Mouse (Mus musculus) left cerebral cortex, adult 18-20 months (tissue): ENCODE data around the gene Tshb. TPM values are rescaled to one million over a fixed set of nuclear protein-coding genes. Genes with fewer than 3 reads are reported as not detected.
A peak's percentile ranks its signal among the peaks of the same experiment; 100 is the strongest.

Experiments used
- DNase-seq, 2 experiments: peaks; one replicate each; pipeline ENCODE4 v3.0.0; 2021 to 2022; ENCODE audit warnings: low spot score in 2 of 2, mixed read lengths in 1 of 2
- long read RNA-seq, 2 experiments: library from polyadenylated mRNA; stranded (forward); transcript quantifications; one replicate each; pipeline ENCODE4 v2.0.0; 2021
- total RNA-seq, 2 experiments: library from RNA; stranded (reverse); gene quantifications; 2 replicates each; pipeline ENCODE4 v1.2.3; 2021

Gene Tshb
- not detected for total RNA-seq
- long read RNA-seq, experiment 1: 0 reads
- long read RNA-seq, experiment 2: 0 reads

DNA sequence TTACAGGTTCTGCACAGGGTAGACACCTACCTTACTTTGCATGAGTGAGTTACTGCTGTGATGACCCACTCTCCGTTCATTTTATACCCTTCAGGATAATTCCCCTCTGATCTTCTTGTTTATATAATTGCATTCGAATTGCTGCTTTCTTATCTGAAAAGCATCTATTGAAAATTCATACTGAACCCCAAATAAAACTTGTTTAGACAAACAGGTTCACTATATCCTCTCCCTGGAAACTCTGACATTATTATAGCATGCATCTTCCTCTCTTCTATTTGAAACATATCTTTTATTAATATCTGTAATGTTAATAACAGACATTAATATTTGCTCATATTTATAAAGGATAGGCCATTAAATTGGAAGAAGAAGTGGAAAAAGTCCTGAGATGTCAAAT lies at the start of gene Tshb:
Gene Tshb, minus strand, starts transcription at position 101 of the 400 bp plus-strand sequence.
- DNase-seq: no peak

DNA sequence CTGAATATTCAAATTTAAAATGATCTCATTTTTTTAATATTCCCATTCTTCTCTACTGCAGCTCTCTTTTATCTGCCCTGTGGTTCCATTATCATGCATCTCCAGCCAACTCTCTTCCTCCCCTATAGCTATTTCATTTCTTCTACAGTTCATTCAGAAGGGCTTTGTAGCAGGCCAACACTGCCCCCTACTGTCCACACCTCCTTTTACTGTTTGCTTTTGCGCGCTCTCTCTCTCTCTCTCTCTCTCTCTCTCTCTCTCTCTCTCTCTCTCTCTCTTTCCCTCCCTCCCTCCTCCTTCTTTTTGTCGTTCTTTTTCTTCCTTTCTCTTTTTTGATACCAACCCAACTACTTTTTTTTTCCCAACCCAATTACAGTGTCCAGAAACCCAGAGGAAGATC lies 21.4 kb upstream of the Tshb start:
- peak; percentile 72 to 86 for DNase-seq

DNA sequence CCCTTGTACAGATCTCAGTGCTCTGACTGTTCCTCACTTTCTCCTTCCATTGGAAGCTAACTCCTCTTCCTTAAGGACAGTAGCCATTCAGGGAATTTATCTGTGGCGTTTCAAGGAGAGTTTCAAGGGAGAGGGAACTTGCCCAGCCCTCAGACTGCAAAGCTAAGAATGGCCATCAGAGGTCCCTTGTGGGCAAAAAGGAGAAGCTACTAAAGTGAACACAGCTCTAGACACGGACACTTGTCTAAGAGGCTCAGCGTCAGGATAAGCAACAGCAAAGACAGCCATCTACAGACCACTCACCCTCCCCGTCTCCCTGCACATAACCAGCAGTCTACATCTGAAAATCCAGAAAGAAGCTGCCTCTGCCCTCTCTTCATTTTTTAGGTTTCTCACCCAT lies 4.9 kb upstream of the Tshb start:
- DNase-seq: no peak

DNA sequence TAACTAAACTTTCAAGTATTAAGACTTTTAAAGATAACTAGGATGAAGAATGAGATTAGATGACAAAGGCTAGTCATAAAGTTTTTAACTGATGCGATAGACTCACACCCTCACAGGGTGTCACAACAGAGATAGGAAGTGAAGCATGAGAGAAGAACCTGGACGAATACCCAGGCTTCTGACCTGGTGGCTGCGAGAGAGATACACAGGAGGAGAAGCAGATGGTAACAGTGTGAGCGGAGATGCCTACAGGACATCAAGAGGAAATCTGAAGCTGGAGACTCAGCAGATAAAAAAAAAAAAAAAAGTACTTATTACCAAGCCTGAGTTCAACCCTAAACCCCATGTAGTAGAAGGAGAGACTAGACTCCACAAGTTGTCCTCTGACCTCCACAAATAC lies 9.5 kb downstream of the Tshb start:
- DNase-seq: no peak

DNA sequence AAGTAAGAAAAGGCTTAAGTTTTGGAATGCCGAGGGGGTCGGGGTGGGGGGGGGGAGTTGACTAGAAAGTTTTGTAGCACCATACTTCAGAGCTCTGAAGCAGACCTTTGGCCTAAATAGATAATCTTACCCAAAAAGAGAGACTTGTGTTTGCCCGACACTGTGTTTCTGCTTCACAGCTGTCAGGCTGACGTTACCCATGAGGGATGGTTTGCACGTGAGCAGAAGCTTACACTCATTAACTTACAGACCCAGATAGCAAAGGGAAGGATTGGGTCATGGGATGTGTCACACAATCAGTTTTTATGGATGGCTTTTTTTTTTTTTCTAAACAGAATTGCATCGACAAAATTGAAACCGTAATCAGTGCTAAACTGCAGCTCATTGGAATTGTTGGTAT lies 17.7 kb downstream of the Tshb start:
- DNase-seq: no peak

DNA sequence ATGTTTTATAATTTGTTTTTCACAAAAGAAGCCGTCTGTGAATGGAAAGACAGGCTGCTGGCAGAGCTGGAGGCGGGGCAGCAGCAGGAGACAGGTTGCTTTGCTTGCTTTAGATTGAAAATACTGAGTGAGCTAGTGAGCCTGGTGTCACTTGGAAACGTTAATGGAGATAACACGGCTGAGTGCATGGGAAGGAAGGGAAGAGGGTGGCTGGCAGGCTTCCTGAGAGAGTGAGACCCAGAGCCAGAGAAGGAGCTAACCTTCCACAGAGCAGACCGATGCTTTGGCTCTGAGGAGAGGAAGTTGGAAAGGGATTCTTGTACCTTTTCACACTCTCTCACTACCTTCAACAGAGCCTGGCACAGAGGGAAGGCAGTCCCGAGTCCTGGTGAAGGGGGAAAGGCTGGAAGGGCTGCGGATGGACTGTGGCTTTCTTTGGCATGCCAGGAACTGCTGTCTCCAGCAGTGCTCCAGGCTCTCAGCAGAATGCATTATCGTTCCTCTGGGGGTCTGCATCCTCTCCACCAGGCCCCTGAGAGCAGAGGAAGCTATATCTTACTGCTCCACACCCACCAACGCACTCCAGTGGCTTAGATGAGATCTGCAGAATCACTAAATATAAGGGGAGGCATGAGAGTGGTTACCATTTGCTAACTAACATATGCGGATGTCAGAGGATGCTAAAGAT lies 18.7 kb downstream of the Tshb start:
- no peak for DNase-seq

DNA sequence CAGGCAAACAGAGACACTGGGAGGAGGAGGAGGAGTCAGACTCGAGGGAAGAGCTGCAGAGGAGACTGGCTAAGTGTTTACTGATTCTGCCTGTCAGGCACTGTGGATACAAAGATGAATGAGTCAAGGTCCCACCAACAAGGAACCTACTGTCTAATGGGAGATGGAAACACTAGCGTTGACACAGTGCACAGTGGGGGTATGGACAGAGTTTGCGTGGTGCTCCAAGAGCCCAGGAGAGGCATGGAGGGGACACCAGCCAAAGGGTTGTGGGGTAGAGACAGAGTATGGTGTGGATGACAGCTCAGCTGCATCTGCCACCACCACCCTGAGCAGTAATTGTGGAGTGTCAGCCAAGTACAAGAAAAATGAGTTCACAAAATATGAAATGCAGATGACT lies 20.1 kb downstream of the Tshb start:
- no peak for DNase-seq

DNA sequence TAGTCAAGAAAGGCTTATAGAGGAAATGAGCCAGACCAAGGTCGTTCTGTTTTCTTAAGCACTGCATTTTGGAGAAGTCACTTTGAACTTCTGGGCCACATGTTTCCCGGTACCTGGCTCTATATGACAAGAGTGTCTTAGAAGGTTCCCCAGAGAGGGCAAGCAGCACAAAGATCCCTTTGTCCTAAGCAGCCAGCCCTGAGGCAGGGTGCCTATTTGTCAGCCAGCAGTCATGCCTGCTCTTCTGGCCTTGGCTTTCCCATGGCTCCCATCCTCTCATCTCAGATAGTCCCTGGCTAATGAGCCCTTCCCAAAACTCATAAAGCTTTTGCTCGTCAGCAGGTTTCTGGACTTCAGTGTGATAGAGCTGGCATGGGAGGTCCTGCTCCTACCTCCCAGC lies 22.3 kb downstream of the Tshb start:
- no peak for DNase-seq

DNA sequence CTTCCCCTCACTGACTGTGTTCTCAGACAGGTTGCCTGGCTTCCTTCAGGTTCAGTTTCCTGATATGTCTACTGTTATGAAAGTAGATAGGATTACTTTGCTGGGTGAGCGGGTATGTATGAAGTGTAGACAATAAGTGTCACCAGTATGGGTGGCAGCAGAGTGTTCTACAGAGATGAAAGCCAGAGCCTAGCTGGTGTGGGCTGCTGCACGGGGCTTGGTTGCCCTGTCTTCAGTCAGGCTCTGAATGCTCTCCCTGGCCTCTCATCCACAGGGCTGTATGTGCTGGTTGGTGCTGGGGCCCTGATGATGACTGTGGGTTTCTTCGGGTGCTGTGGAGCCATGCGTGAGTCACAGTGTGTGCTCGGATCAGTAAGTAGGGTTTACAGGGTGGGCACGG lies 25.5 kb downstream of the Tshb start:
- DNase-seq: no peak

DNA sequence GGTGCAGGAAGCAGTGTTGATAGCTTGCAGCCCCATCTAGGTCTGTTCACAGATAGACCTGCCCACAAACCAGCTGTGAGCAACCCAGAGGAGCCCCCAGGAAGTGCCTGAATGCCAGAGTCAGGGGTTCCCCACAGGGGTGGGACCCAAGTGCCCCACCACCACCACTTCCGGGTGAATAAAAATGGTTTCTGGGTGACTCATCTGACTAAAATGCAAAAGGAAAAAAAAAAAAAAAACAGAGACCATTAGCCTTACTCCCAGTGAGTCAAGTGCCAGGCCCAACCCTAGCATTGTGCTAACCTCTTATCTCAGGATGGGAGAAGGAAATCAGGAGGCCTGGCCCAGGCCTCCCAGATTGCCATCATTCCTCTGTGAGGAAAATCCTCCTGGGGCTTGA lies 26.7 kb downstream of the Tshb start:
- DNase-seq: no peak

DNA sequence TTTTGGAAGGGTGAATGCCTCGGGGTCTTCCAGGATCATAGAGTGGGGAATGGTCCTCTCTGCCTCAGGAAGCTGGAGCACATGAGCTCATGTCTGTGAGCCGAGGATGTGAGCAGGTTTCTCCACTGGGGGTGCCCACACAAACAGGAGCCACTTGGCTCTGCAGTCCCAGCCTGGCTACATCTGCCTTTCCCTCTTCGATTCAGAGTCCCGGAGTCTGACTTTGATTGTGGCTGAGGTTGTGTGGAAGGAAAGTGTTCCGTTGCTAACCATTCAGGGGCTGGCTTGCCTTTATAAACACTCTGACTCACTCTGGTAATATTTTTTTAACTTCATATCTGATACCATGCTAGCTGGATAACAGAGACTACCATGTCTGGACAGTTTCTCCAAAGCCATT lies 30.1 kb downstream of the Tshb start:
- no peak for DNase-seq

DNA sequence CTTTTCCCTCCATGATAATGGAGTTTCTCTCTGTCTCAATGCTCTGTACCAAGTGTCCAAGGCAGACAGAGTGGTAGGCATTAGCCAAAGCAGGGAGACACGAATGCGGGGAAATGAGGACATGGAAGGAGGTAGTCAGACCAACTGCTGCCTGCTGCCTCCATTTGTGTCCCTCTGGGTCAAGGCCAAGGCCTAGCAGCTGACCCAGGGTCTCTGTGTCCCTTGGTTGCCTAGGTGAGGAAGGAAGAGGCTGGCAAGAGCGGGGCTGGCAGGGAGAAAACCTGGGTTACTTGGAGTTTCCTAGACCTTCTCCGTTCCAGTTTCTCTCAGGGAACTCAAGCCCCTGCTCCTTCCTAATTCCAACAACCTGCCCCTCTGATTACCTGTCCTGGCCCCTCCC lies 30.5 kb downstream of the Tshb start:
- DNase-seq: no peak

DNA sequence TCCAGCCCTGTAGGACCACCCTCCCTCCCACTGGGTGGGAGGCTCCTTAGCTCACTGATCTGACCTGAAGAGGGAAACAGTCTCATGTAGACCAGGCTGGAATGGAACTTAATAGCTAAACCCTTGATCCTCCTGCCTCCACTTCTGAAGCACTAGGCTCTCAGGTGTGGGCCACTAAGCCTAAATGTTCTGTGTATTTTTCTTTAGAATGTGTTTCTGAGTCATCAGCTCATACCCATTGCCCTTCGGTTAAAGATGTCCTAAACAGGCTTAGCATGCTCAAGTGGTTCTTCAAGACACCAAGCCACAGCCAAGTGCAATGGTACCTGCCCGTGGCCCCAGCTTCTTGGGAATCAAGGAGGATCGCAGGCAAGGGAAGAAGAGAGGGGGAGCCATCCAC lies 31.0 kb downstream of the Tshb start:
- DNase-seq: no peak

DNA sequence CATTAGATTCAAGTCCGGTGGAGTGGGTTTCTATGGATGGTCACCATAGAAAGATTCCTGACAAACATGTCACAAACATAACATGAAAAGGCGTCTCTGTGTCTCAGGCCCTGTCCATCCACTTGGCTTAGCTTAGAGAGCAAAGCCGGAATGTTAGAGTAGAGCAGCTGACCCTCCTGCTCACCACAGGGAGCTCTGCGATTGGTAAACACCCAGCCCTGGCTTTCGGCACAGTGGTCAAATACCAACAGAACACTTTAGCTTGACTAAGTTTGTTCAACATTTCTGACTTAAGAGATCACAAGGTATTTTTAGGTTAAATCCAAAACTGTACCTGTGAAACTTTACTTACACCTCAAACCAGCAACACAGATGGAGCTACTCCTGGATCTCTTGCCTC lies 31.4 kb downstream of the Tshb start:
- DNase-seq: no peak

DNA sequence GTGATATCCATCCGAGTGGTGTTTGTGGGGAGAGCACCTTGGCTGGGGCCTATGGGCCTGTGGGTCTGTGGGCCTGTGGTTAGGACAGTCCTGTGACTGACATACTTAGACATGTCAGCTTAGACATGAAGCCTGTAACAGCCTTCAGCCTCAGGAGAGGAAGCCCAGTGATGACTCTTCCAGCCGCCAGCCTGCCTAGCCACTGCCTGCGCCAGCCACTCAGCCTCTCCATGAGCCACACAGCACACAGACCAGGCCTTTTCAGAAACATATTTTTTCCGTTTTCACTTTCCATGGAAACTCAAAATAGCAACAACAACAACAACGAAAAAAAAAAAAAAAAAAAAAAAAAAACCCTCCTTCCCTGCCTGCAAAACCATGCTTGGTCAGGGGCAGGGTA lies 33.8 kb downstream of the Tshb start:
- DNase-seq: no peak

DNA sequence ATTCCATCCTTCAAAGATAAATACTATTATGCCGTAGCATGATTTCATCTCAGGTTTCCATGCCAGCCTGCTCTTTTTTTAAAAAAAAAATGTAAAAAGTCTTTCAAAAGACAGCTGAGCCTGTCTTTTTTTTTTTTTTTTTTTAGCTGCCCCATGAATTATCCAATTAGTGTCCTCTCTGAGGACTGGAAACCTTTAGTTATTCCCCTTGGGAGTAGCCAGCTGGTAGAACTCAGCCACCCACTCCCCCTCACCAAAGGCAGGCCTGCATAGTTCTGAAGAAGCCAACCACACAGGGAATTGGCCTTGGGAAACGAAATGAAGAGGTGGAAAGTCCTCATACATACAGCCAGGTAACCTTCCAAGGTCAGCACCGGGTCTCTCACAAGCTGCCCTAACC lies 34.5 kb downstream of the Tshb start:
- DNase-seq: no peak

DNA sequence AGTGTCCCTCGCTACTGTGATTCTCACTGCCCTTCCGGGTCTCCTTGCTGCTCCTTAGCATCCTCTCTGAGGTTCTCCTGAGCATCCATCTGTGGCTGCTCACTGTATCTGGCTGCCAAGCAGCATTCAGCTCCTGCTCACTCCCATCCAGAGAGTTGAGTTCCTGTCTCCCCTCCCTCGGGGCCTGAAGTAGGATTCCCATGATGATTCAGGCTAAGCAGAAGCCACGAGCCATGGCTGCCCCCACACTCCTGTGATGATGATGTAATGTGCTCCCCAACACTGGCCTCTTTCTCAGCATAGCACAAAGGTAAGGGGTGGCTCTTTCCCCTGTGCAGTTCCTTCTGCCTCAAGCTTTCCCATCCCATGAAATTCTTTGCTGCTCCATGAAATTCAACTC lies 36.3 kb downstream of the Tshb start:
- no peak for DNase-seq

DNA sequence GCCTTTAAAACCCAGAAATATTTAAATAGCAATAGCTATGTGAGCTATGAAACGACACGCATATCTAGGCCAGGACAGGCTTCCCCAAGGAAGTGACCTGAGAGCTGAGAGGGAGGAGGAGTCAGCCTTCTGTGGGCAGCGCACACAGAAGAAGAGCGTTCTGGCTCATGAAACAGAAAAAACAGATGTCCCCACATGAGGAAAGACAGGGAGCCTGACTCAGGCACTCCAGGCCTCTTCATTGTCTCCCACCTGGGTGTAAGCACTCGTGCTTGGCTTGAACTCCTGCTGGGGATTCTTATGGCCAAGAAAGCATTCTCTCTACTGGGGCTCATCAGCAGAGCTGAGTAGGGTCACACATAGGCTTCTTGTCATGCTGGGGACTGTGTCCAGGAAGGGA lies 37.9 kb downstream of the Tshb start:
- DNase-seq: no peak

DNA sequence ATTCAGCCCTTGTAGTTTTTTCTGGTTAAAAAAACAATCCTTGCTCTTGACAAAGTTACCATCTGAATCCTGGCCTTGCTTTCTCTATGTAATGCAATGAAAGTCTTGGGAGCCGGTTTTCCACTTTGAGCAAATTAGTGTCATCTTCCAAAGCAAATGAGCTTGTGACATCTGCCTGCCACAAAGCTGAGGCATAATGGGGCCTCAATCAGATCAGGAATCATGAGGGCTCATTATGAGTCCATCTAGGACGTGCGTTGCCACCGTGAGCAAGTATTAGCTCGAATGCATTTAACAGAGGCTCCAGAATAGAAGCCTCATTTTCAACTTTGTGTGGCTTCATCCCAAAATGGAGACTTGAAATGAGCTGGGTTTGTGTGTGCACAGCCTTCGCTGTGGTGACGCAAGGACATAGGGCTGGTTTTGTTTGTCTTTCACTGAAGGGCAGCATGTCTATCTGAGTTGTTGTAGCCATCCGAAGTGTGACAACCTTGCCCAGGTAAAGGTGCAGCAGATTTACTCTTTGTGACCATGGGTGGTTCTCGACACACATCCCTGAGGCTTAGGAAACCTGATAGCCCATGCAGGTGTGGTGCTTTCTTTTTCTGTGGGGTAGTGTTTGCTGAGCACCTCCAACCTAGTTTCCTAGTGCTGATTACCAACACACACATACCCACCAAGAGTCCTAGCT lies 38.6 kb downstream of the Tshb start:
- DNase-seq: no peak

DNA sequence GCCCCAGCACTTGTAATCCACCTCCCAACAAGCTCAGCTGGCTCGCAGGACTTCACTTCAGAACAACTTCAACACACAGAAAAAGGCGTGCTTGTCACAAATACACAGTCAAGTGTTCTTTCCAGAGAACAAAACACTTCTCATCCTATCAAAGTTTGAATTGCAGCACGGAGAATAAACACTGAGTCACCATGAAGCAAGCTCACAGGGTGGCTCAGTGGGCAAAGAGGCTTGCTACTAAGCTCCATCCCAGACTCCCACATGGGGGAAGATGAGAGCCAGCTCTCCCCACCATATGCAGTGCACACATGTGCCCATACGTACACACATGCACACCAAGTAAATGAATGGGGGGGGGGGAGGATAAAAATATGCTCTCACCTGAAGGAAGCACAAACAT lies 39.3 kb downstream of the Tshb start:
- no peak for DNase-seq

DNA sequence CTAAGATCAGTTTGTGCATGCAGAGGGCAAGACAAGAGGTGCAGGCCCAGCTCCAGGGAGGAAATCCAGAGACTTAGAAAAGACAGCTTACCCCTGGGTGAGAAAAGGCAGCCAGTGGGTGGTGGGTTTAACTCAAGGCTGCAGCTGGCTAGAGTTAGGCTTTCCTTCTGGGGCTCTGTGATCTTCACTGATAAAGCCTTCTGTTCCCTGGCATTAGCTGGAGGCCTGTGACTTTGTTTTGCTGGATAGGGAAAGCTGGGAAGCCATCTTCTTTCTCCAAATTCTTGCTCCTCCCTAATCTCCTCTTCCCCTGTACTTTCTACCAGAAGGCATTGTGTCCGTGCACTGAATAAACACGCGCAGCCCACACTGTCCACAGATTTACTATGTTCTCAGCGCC lies 39.8 kb downstream of the Tshb start:
- no peak for DNase-seq

DNA sequence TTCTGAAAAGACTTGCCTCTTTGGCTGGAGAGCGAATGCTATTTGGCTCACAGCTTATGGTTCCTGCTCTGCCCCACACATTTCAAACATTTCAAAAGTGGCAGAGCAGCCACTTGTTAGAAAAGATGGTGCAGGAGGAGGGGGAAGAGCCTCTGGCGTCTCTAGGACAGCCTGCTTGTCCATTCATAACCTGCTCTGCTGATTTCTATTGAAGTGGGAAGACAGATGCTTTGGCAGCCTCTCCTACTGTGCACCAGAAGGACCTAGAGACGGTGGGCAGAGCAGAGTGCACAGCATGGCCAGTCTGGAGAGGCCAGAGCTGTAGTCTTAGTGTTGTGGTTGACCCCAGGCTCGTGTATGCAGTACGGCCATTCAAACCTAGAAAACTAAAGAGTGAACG lies 43.6 kb downstream of the Tshb start:
- no peak for DNase-seq
